8 mouse cellular contexts compared by ENCODE assay signal in the genomic region with DNA sequence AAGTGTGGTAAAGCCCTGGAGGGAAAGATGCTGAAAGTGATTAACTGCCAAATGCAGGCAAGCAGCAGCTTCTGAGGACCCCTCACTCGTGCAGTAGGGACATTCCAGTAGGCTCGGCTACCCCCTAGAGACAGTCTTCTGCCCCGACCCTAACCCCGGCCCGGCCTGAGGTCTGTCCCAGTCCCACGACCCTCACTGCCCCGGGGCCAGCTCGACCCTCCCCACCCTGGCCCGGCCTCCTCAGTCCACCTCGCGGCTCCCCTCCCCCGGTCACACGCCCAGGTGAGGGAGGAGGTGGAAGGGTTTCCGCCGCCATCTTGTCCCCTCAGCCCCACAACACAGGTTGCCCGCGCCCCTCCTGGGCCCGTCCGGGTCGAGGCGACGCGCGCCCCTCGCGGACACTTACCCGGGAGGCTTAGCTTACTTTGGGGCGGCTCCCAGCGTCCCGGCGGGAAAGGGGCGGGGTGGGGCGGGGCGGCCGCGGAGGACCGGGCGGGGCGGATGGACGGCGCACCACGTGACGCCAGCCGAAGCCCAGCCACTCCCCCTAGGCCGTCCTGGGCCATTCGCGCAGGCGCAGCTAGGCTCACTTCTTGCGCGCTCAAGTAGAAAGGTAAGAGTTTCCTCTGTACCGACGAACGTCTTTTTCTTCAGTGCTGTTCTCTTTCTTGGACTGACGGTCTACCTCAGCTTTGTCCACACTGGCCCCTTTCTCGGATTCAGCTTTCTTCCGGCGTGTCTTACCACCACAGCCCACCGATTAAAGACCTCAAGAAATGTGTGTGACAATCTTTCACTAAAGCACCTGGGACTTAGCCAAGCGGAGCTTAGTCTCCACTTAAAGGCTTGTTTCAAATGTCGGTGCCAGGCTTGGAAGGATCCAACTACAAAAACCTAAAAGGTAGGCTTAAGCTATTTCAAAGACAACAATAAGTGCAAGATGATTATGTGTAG. TPM values are rescaled to one million over a fixed set of nuclear protein-coding genes. Genes with fewer than 3 reads are reported as not detected.
DNase-seq lines count a peak whose midpoint lies in the region; ATAC-seq and TF ChIP-seq lines count a peak whose summit lies in the region.

Scaper (minus strand) TSS at position 456 of the 954 bp plus-strand sequence.

- no peaks in the 10 kb centered on the region for H3K9me3 ChIP-seq in megakaryocyte, embryonic 14.5 days

- ATAC-seq in common myeloid progenitor, adult 5-6 weeks (replicated peaks; ENCODE audit: low read depth, poor library complexity, severe bottlenecking), result peak; percentile 91

- TF ChIP-seq CTCF in gastrocnemius, adult 2 months (IDR thresholded peaks at IDR 0.05), result peak; percentile 53

- DNase-seq in ZHBTc4 (ENCODE audit: low read depth, low spot score), result peak; percentile 97
- DNase-seq in gastrocnemius, adult 2 months, result peak; percentile 95
- DNase-seq in hindlimb bud, embryonic 11.5 days (ENCODE audit: extremely low spot score, low read depth, low spot score), result peak; percentile 77
- DNase-seq in left cerebral cortex, adult 8-10 months (ENCODE audit: low spot score in 2 of 2), result peak; percentile 62 to 77
- DNase-seq in right cerebral cortex, postnatal 10 days (ENCODE audit: low spot score in 2 of 2), result peak; percentile 90 to 91
- peak; percentile 87 for DNase-seq in urinary bladder, postnatal 25 days (ENCODE audit: low spot score)

- peak within 1 kb of the TSS; percentile 89 for H3K27ac ChIP-seq in gastrocnemius, adult 2 months

- H3K4me3 ChIP-seq in gastrocnemius, adult 2 months, result peak within 1 kb of the TSS; percentile 99
- peak within 1 kb of the TSS; percentile 97 for H3K4me3 ChIP-seq in megakaryocyte, embryonic 14.5 days (replicated peaks)

- no peaks in the 10 kb centered on the region for H3K27me3 ChIP-seq in megakaryocyte, embryonic 14.5 days (replicated peaks)

- intact Hi-C loops in gastrocnemius, adult 2 months (cut with DNase I), result no loop called here

- peaks cover 25% of the 10 kb centered on the region for H3K4me1 ChIP-seq in megakaryocyte, embryonic 14.5 days

- H3K36me3 ChIP-seq in megakaryocyte, embryonic 14.5 days (replicated peaks; ENCODE audit: low read length), result no peaks in the 10 kb centered on the region

RNA-seq across cellular contexts. Expression of gene Scaper, which starts in this region (rescaled TPM):
- 15.9 and 17.9 TPM in 2 replicates for total RNA-seq in common myeloid progenitor, adult 5-6 weeks (2017)
- 1 to 10 TPM; 8.2 to 9.0 TPM for total RNA-seq in gastrocnemius, adult 2 months (2021)
- 10 to 100 TPM; 35.7 to 39.0 (median 37.1) TPM for total RNA-seq in left cerebral cortex, adult 8-10 months (2022)
- 0.02 TPM in 1 of 2 replicates, not detected in the other for polyA plus RNA-seq in megakaryocyte, embryonic 14.5 days (2012; ENCODE audit: insufficient read depth, low replicate concordance)

Comparison
In these comparisons a context has a peak if more than half of its experiments do, and no peak if none do; other contexts are left out.
1. Peak in every context shown above with its lines: DNase-seq, ATAC-seq, H3K4me3 ChIP-seq and H3K27ac ChIP-seq.